Mouse (Mus musculus) cortical plate, adult 2 months (tissue): ENCODE measurements around the gene Mpv17.

ENCODE experiments used
- CTCF ChIP-seq: fragments of 200-500 bp; IDR thresholded peaks from 2 replicates; pipeline ENCODE4 v1.5.1; 2011; ENCODE audit warnings: mild to moderate bottlenecking, control low read depth, low read length; ENCODE audit not compliant: insufficient read depth; ENCODE audit errors: extremely low read depth
- POLR2A ChIP-seq: fragments of 200-500 bp; IDR thresholded peaks from 2 replicates; pipeline ENCODE4 v1.6.1; 2011; ENCODE audit warnings: mild to moderate bottlenecking, low read length, control low read depth; ENCODE audit not compliant: insufficient read depth; ENCODE audit errors: extremely low read depth

DNA sequence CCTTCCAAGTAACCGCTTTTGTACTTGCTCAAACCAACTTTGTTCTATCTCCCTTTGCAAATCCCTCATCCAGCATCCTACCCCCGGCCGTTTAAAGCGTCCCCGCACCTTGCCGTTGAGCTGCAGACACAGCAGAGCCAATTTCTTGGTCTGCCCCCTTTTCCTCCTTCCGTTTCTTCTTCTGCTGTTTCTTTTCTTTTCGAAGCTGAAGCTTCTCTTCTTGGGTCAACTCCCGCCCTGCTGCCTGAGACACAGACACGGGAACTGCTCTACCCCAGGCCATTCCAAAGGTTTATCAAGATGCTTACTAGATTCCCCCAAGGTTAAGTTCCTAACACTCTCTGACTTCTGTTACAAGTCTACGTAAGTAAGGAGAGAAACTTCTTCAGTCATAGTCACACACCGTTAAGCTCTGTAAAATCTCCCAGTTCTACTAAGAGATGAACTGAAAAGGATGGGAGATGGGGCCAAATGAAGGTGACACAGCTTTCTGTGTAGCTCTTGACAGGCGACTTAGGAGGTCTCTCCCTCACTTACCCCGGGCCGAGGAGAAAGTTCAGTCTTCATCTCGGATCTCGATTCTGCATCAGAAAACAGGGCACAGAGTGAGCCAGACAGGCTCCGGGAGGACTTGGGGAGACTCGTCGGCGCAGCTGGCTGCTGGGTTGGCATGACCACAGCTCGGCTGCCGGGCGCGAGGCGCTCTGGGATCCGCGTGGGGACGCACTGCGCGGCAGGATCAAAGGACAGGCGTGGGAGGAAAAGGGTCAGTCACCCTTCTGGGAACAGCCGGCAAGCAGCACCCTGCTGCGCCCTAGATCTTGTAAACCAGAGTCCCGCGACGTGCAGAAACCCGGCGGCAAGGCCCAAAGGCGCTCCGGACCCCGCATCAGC, 38.2 kb upstream of the Mpv17 start:
- TF ChIP-seq CTCF (no peak), POLR2A (no peak)
